Mouse (Mus musculus) CH12.LX (cell line): Measurements from ENCODE around the gene Ogfod3. TPM values are rescaled to one million over a fixed set of nuclear protein-coding genes. Genes with fewer than 3 reads are reported as not detected.

Experiments used
- DNase-seq: peaks from one replicate; pipeline ENCODE4 v3.0.0-alpha.2; 2013; ENCODE audit errors: extremely low read depth
- H3K27ac ChIP-seq: 2 replicates; pipeline ENCODE4 v1.5.1; 2012; ENCODE audit warnings: low read depth, mild to moderate bottlenecking, control low read depth, moderate library complexity; ENCODE audit not compliant: insufficient read depth
- H3K27me3 ChIP-seq: replicated peaks from 2 replicates; pipeline ENCODE3; 2012; ENCODE audit warnings: inconsistent platforms
- H3K36me3 ChIP-seq, 2 experiments: replicated peaks in 1 of 2; 2 replicates each; pipeline versions ENCODE3 to v1.6.1; 2012; ENCODE audit warnings: inconsistent platforms in 1 of 2, low read length in 1 of 2, mild to moderate bottlenecking in 1 of 2, mixed read lengths in 1 of 2, moderate library complexity in 1 of 2; ENCODE audit not compliant: control insufficient read depth in 1 of 2, insufficient read depth in 1 of 2
- H3K4me1 ChIP-seq, 2 experiments: 2 replicates each; pipeline ENCODE4 v1.6.1; 2012; ENCODE audit warnings: inconsistent platforms in 1 of 2, moderate library complexity in 1 of 2; ENCODE audit not compliant: insufficient read depth in 2 of 2, control insufficient read depth in 1 of 2
- H3K4me2 ChIP-seq: 2 replicates; pipeline ENCODE4 v1.6.1; 2012; ENCODE audit warnings: low read depth, mild to moderate bottlenecking, control low read depth; ENCODE audit not compliant: poor library complexity, insufficient read depth, severe bottlenecking
- H3K4me3 ChIP-seq, 3 experiments: fragments of 150-350 bp in 1 of 3; sonication (generic) in 1 of 3; replicated peaks in 1 of 3; 2 replicates each; pipeline versions ENCODE3 to v1.5.1; 2011 to 2012; ENCODE audit warnings: low read depth in 2 of 3, low read length in 2 of 3, mild to moderate bottlenecking in 2 of 3, moderate library complexity in 2 of 3, control low read depth in 1 of 3, improper control_type of control experiment in 1 of 3, inconsistent platforms in 1 of 3, mixed read lengths in 1 of 3; ENCODE audit not compliant: poor library complexity in 1 of 3
- H3K79me2 ChIP-seq: replicated peaks from 2 replicates; pipeline ENCODE4 v1.6.1; 2012; ENCODE audit warnings: mild to moderate bottlenecking, moderate library complexity; ENCODE audit not compliant: control insufficient read depth, poor library complexity, insufficient read depth, severe bottlenecking; ENCODE audit errors: extremely low read depth
- H3K9ac ChIP-seq: 2 replicates; pipeline ENCODE4 v1.6.1; 2012; ENCODE audit warnings: low read depth, mild to moderate bottlenecking, control low read depth, moderate library complexity; ENCODE audit not compliant: insufficient read depth
- H3K9me3 ChIP-seq: replicated peaks from 2 replicates; pipeline ENCODE3; 2012; ENCODE audit warnings: low read length, inconsistent platforms, mixed read lengths
- BHLHE40 ChIP-seq: IDR thresholded peaks from 2 replicates; pipeline ENCODE4 v1.6.1; 2011; ENCODE audit warnings: mild to moderate bottlenecking, low read depth, low read length, improper control_type of control experiment
- CHD1 ChIP-seq: IDR thresholded peaks from 2 replicates; pipeline ENCODE4 v1.6.1; 2012; ENCODE audit warnings: low read depth, low read length, improper control_type of control experiment, inconsistent platforms
- CHD2 ChIP-seq: IDR thresholded peaks from 2 replicates; pipeline ENCODE4 v1.6.1; 2011; ENCODE audit warnings: low read length, improper control_type of control experiment
- CTCF ChIP-seq, 2 experiments: IDR thresholded peaks in 1 of 2; conservative IDR thresholded peaks in 1 of 2; 2 replicates each; pipeline ENCODE4 v1.5.1; 2011 to 2012; ENCODE audit warnings: low read depth in 2 of 2, low read length in 2 of 2, improper control_type of control experiment in 1 of 2, inconsistent platforms in 1 of 2, mild to moderate bottlenecking in 1 of 2, moderate library complexity in 1 of 2
- E2F4 ChIP-seq: IDR thresholded peaks from 2 replicates; pipeline ENCODE4 v1.6.1; 2011; ENCODE audit warnings: low read depth, low read length, improper control_type of control experiment; ENCODE audit not compliant: insufficient replicate concordance
- EP300 ChIP-seq: IDR thresholded peaks from 2 replicates; pipeline ENCODE4 v1.6.1; 2011; ENCODE audit warnings: low read length, improper control_type of control experiment
- ETS1 ChIP-seq: conservative IDR thresholded peaks from 2 replicates; pipeline ENCODE4 v1.6.1; 2012; ENCODE audit warnings: low read depth, mild to moderate bottlenecking, inconsistent platforms, low read length, improper control_type of control experiment, moderate library complexity
- IRF4 ChIP-seq: IDR thresholded peaks from 2 replicates; pipeline ENCODE4 v1.6.1; 2014; ENCODE audit warnings: low read depth, mild to moderate bottlenecking, inconsistent platforms, low read length, improper control_type of control experiment
- MAFK ChIP-seq: IDR thresholded peaks from 2 replicates; pipeline ENCODE4 v1.6.1; 2011; ENCODE audit warnings: low read length, improper control_type of control experiment; ENCODE audit not compliant: insufficient replicate concordance
- MAX ChIP-seq: IDR thresholded peaks from 2 replicates; pipeline ENCODE4 v1.6.1; 2011; ENCODE audit warnings: low read length, improper control_type of control experiment
- MAZ ChIP-seq: IDR thresholded peaks from 2 replicates; pipeline ENCODE4 v1.6.1; 2012; ENCODE audit warnings: low read depth, mild to moderate bottlenecking, inconsistent platforms, low read length, improper control_type of control experiment, moderate library complexity
- NRF1 ChIP-seq: IDR thresholded peaks from 2 replicates; pipeline ENCODE4 v1.6.1; 2014; ENCODE audit warnings: low read depth, mild to moderate bottlenecking, inconsistent platforms, low read length, improper control_type of control experiment, moderate library complexity
- POLR2A ChIP-seq: IDR thresholded peaks from 2 replicates; pipeline ENCODE4 v1.6.1; 2011; ENCODE audit warnings: low read depth, mild to moderate bottlenecking, improper control_type of control experiment, low read length
- RAD21 ChIP-seq: IDR thresholded peaks from 2 replicates; pipeline ENCODE4 v1.6.1; 2011; ENCODE audit warnings: low read depth, mild to moderate bottlenecking, low read length, improper control_type of control experiment, moderate library complexity
- SIN3A ChIP-seq: IDR thresholded peaks from 2 replicates; pipeline ENCODE4 v1.6.1; 2012; ENCODE audit warnings: low read length, improper control_type of control experiment, inconsistent platforms
- TCF12 ChIP-seq: IDR thresholded peaks from 2 replicates; pipeline ENCODE4 v1.6.1; 2014; ENCODE audit warnings: low read depth, mild to moderate bottlenecking, inconsistent platforms, low read length, improper control_type of control experiment
- USF1 ChIP-seq: IDR thresholded peaks from 2 replicates; pipeline ENCODE4 v1.6.1; 2014; ENCODE audit warnings: low read depth, mild to moderate bottlenecking, inconsistent platforms, low read length, improper control_type of control experiment
- dilution Hi-C: fragments of 300-500 bp; cut with MboI; formaldehyde crosslinking; loops from 2 replicates; pipeline ENCODE4 v1.14.3; 2020; ENCODE audit warnings: low sequenced_read_pairs; ENCODE audit not compliant: extremely low pct_unique_long_range_greater_than_20kb, extremely low pct_ligation_motif_present
- in situ Hi-C: fragments of 300-500 bp; cut with MboI; formaldehyde crosslinking; loops from 3 replicates; pipeline ENCODE4 v1.14.3; 2019; ENCODE audit warnings: low sequenced_read_pairs, low pct_ligation_motif_present, low pct_unique_long_range_greater_than_20kb, mixed read lengths
- polyA plus RNA-seq: library from polyadenylated mRNA; unstranded; fragments of >175 nt; gene quantifications from 2 replicates; pipeline ENCODE4 v1.2.1, GENCODE M21; 2012; ENCODE audit warnings: low read depth; ENCODE audit not compliant: insufficient read length
- total RNA-seq, 2 experiments: library from RNA; depleted of rRNA; stranded (reverse); fragments of 300-350 nt in 1 of 2; fragments of >200 nt in 1 of 2; gene quantifications; 2 replicates each; pipeline ENCODE4 v1.2.3; 2012 to 2014

The Ogfod3 gene
- total and polyA plus RNA-seq, 3 experiments: 13.7 to 18.4 (median 16.4) TPM

DNA sequence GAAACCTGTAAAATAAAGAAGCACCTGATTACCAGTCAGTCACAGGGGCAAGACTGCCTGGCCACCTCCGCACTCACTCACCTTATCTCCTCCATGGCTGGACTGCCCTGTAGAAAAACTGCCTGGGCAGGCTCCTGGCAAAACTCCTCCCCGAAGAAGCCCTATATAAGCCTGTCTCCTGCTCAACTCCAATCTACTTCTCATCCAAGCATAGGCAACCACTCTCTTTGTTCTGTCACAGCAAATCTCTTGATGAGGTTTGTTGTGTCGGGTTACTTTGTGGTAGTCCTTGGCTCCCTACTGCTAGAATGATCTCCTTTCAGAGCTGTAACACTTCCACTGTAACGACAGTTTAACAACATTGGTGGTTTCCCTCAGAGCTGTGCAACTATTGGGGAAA lies 28.2 kb upstream of the Ogfod3 start:
- dilution Hi-C loops (no loop called here), in situ Hi-C loops (no loop called here)
- peaks cover 8% of the 10 kb centered on the region for H3K79me2 ChIP-seq
- H3K36me3 ChIP-seq: peaks cover 0 to 3% of the 10 kb centered on the region in 2 experiments
- no peak for TF ChIP-seq MAZ
- no peak for TF ChIP-seq CHD2
- TF ChIP-seq NRF1: no peak
- no peak for TF ChIP-seq RAD21
- TF ChIP-seq CTCF (conservative IDR thresholded peaks at IDR 0.05 in 1 of 2, IDR thresholded peaks at IDR 0.05 in 1 of 2; ENCODE audit: low read depth in 2 of 2, low read length in 2 of 2): no peak
- TF ChIP-seq BHLHE40: no peak
- TF ChIP-seq POLR2A: no peak
- TF ChIP-seq TCF12: no peak
- no peak for TF ChIP-seq USF1
- no peak for TF ChIP-seq E2F4
- TF ChIP-seq CHD1: no peak
- TF ChIP-seq MAX: no peak
- TF ChIP-seq SIN3A: no peak
- no peak for TF ChIP-seq IRF4
- TF ChIP-seq MAFK: no peak
- no peak for DNase-seq
- H3K27ac ChIP-seq: no peak overlapping the region
- H3K4me3 ChIP-seq: no peak overlapping the region
- no peaks in the 10 kb centered on the region for H3K9me3 ChIP-seq
- H3K4me2 ChIP-seq: no peak overlapping the region
- H3K9ac ChIP-seq: no peak overlapping the region
- H3K27me3 ChIP-seq: no peaks in the 10 kb centered on the region
- H3K4me1 ChIP-seq: peaks cover 7 to 31% of the 10 kb centered on the region in 2 experiments; a peak in 3 of 4 replicates

DNA sequence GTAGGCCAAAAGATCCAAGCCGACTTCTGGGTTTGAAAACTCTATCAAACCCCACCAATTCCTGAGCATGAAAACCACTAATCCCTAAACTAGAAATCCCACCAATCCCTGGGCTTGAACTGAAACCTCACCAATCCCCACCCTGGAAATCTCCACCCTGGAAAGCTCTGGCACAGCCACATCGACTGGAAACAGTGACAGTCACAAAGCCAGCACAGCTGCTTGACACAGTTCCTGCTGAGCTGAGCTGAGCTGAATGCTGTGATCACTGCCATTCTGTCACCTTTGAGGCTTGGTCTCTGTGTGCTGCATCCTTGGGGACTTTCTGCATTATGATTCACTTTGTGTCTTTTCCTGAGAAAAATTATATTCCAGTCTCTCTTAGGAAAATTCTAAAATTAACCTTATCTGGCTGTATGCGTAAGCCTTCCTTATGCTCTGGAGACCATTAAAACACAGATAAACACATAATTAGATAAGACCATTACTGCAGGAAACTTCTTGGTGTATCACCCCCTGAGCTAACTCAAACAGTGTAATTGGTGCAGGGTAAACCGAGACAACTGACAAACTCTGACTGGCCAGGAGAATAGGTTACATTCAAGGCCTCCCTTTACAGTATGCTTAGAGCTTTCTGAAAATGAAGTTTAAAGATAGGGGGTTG lies 27.2 kb upstream of the Ogfod3 start:
- H3K79me2 ChIP-seq: peaks cover 14% of the 10 kb centered on the region
- no peaks in the 10 kb centered on the region for H3K27me3 ChIP-seq
- dilution Hi-C loops (no loop called here), in situ Hi-C loops (no loop called here)
- H3K27ac ChIP-seq: no peak overlapping the region
- no peak for DNase-seq
- peaks cover 13 to 40% of the 10 kb centered on the region in 2 experiments for H3K4me1 ChIP-seq
- H3K9ac ChIP-seq: no peak overlapping the region
- no peaks in the 10 kb centered on the region for H3K9me3 ChIP-seq
- peaks cover 6 to 12% of the 10 kb centered on the region in 2 experiments for H3K36me3 ChIP-seq
- H3K4me2 ChIP-seq: no peak overlapping the region
- TF ChIP-seq EP300 (no peak), ETS1 (no peak)
- H3K4me3 ChIP-seq: no peak overlapping the region
